Mouse (Mus musculus) heart, adult 2 months (tissue): ENCODE results near the gene Xpc.

ENCODE experiments used
- CTCF ChIP-seq: fragments of 200-600 bp; IDR thresholded peaks from 2 replicates; pipeline ENCODE4 v1.8.1; 2022; ENCODE audit warnings: antibody characterized with exemption, mild to moderate bottlenecking, moderate library complexity
- EP300 ChIP-seq: fragments of 200-500 bp; IDR thresholded peaks from 2 replicates; pipeline ENCODE4 v1.6.1; 2011; ENCODE audit warnings: low read depth, low read length, control low read depth; ENCODE audit not compliant: insufficient read depth
- POLR2A ChIP-seq: fragments of 200-500 bp; IDR thresholded peaks from 2 replicates; pipeline ENCODE4 v1.6.1; 2011; ENCODE audit warnings: mild to moderate bottlenecking, low read depth, low read length, control low read depth; ENCODE audit not compliant: insufficient read depth

- TF ChIP-seq CTCF (no peak), EP300 (no peak), POLR2A (no peak)
Measured at GRCm38 (mm10) chr6:91473805-91474440, 41.8 kb downstream of the Xpc start.
